In genomic region chr8:47941028-47941427, GRCm38 (mm10) we compare ENCODE assay signal across 9 mouse cellular contexts. TPM values are rescaled to one million over a fixed set of nuclear protein-coding genes. Genes with fewer than 3 reads are reported as not detected.
DNase-seq lines count a peak whose midpoint lies in the region; ATAC-seq lines count a peak whose summit lies in the region.
"Had no signal": no experiment of that assay in that cellular context is flagged by ENCODE, and none has a peak within 500 bp of the region (broad histone marks: within the 10 kb centered on the region; RNA-seq: fewer than 3 reads in every experiment).

No protein-coding gene starts in this region.

- no peak overlapping the region for H3K4me3 ChIP-seq in forebrain, embryonic 11.5 days (ENCODE audit: low read depth, low read length)
- H3K4me3 ChIP-seq in forebrain, embryonic 16.5 days (replicated peaks; ENCODE audit: low read length): no peak overlapping the region
- H3K4me3 ChIP-seq in hindbrain, embryonic 15.5 days: no peak overlapping the region
- no peak overlapping the region for H3K4me3 ChIP-seq in lung, embryonic 15.5 days
- H3K4me3 ChIP-seq: erythroblast, embryonic 14.5 days had no signal

- no peak overlapping the region for H3K27ac ChIP-seq in forebrain, embryonic 11.5 days (ENCODE audit: low read depth, low read length)
- no peak overlapping the region for H3K27ac ChIP-seq in forebrain, embryonic 16.5 days (ENCODE audit: low read length)
- H3K27ac ChIP-seq in hindbrain, embryonic 15.5 days (replicated peaks): no peak overlapping the region
- H3K27ac ChIP-seq in lung, embryonic 15.5 days: peak overlapping the region; percentile 79

- no peak for DNase-seq in forebrain, embryonic 11.5 days (ENCODE audit: low spot score)
- DNase-seq in embryo, embryonic 10.5 days (ENCODE audit: low spot score): peak; percentile 37
- no peak for DNase-seq in ovary, postnatal 14 days (ENCODE audit: low spot score)
- no peak for DNase-seq in thymus, postnatal 36 days

- no peaks in the 10 kb centered on the region for H3K27me3 ChIP-seq in forebrain, embryonic 11.5 days (ENCODE audit: control insufficient read depth, insufficient read depth, low read length)
- no peaks in the 10 kb centered on the region for H3K27me3 ChIP-seq in forebrain, embryonic 16.5 days (replicated peaks; ENCODE audit: control insufficient read depth, insufficient read depth, low read length)
- H3K27me3 ChIP-seq in hindbrain, embryonic 15.5 days: no peaks in the 10 kb centered on the region
- H3K27me3 ChIP-seq in lung, embryonic 15.5 days: no peaks in the 10 kb centered on the region

- no peak overlapping the region for H3K4me2 ChIP-seq in forebrain, embryonic 11.5 days (ENCODE audit: low read depth, low read length, severe bottlenecking)
- H3K4me2 ChIP-seq in forebrain, embryonic 16.5 days (ENCODE audit: low read length): no peak overlapping the region
- H3K4me2 ChIP-seq in hindbrain, embryonic 15.5 days: no peak overlapping the region
- no peak overlapping the region for H3K4me2 ChIP-seq in lung, embryonic 15.5 days

- no peak overlapping the region for H3K9ac ChIP-seq in forebrain, embryonic 11.5 days (ENCODE audit: low read length)
- H3K9ac ChIP-seq in forebrain, embryonic 16.5 days (replicated peaks; ENCODE audit: low read depth, low read length): no peak overlapping the region
- H3K9ac ChIP-seq in hindbrain, embryonic 15.5 days: no peak overlapping the region
- H3K9ac ChIP-seq in lung, embryonic 15.5 days: no peak overlapping the region

- ATAC-seq in forebrain, embryonic 11.5 days (replicated peaks; ENCODE audit: low FRiP score): peak; percentile 49; the same call in 1 of the 2 replicates
- no peak; the same call in 1 of the 2 replicates for ATAC-seq in forebrain, embryonic 16.5 days
- peak; percentile 67; the same call in 1 of the 2 replicates for ATAC-seq in hindbrain, embryonic 15.5 days (ENCODE audit: low FRiP score, low read depth)
- ATAC-seq in lung, embryonic 15.5 days (ENCODE audit: borderline replicate concordance, extremely low read depth, low FRiP score, low TSS enrichment): peak; percentile 52; the same call in 1 of the 2 replicates
- ATAC-seq in monocyte, adult 5-6 weeks (replicated peaks; ENCODE audit: insufficient number of reproducible peaks, low FRiP score, low TSS enrichment, poor library complexity, severe bottlenecking): no peak

- no peaks in the 10 kb centered on the region for H3K4me1 ChIP-seq in forebrain, embryonic 11.5 days (replicated peaks; ENCODE audit: control insufficient read depth, insufficient read depth, low read length)
- H3K4me1 ChIP-seq in forebrain, embryonic 16.5 days (replicated peaks; ENCODE audit: control insufficient read depth, insufficient read depth, low read length): peaks cover 6% of the 10 kb centered on the region
- peaks cover 3% of the 10 kb centered on the region; the same call in 1 of the 2 replicates for H3K4me1 ChIP-seq in hindbrain, embryonic 15.5 days (replicated peaks)
- peaks cover 26% of the 10 kb centered on the region for H3K4me1 ChIP-seq in lung, embryonic 15.5 days

- WGBS in forebrain, embryonic 11.5 days: 66% methylated on average over 5 of the region's 5 CpGs
- 58% methylated on average over 5 of the region's 5 CpGs for WGBS in forebrain, embryonic 16.5 days
- 46% methylated on average over 5 of the region's 5 CpGs for WGBS in hindbrain, embryonic 15.5 days
- 42% methylated on average over 5 of the region's 5 CpGs for WGBS in lung, embryonic 15.5 days

- no peaks in the 10 kb centered on the region for H3K9me3 ChIP-seq in forebrain, embryonic 11.5 days (ENCODE audit: control insufficient read depth, low read length)
- no peaks in the 10 kb centered on the region for H3K9me3 ChIP-seq in forebrain, embryonic 16.5 days (ENCODE audit: control insufficient read depth, low read length)
- no peaks in the 10 kb centered on the region for H3K9me3 ChIP-seq in hindbrain, embryonic 15.5 days
- H3K9me3 ChIP-seq in lung, embryonic 15.5 days: no peaks in the 10 kb centered on the region

- no peaks in the 10 kb centered on the region for H3K36me3 ChIP-seq in forebrain, embryonic 11.5 days (ENCODE audit: control insufficient read depth, insufficient read depth, low read length)
- no peaks in the 10 kb centered on the region for H3K36me3 ChIP-seq in forebrain, embryonic 16.5 days (ENCODE audit: control insufficient read depth, insufficient read depth)
- no peaks in the 10 kb centered on the region for H3K36me3 ChIP-seq in hindbrain, embryonic 15.5 days
- no peaks in the 10 kb centered on the region for H3K36me3 ChIP-seq in lung, embryonic 15.5 days

RNA-seq across cellular contexts. Expression of gene Wwc2, which starts 49.7 kb away (rescaled TPM):
- 9.4 and 10.3 TPM in 2 replicates for polyA plus RNA-seq in forebrain, embryonic 11.5 days (2014; fragmentation: Nextera tagmentation; extraction: Ambion mirVana)
- 4.0 and 4.2 TPM in 2 replicates for polyA plus RNA-seq in forebrain, embryonic 16.5 days (2015; fragmentation: Nextera tagmentation; extraction: Ambion mirVana)
- polyA plus RNA-seq in hindbrain, embryonic 15.5 days (2015; fragmentation: Nextera tagmentation; extraction: Ambion mirVana): 6.0 and 7.2 TPM in 2 replicates
- 13.0 and 13.9 TPM in 2 replicates for polyA plus RNA-seq in lung, embryonic 15.5 days (2015; fragmentation: Nextera tagmentation; extraction: Ambion mirVana)
- total RNA-seq in monocyte, adult 5-6 weeks (2017): 1.1 to 3.0 TPM (median 2.9 TPM) in 3 replicates

Comparison
In these comparisons a context has a peak if more than half of its experiments do, and no peak if none do; other contexts are left out.
1. ATAC-seq: peak in forebrain, embryonic 11.5 days (single experiment), hindbrain, embryonic 15.5 days (single experiment) and lung, embryonic 15.5 days (single experiment); none in forebrain, embryonic 16.5 days (single experiment) and monocyte, adult 5-6 weeks (single experiment).